Mouse (Mus musculus): ENCODE results near the gene Klhl20.

- TF ChIP-seq CTCF (IDR thresholded peaks at IDR 0.05; ENCODE audit: low read depth, low read length), result no peak
- TF ChIP-seq EP300 (IDR thresholded peaks at IDR 0.05; ENCODE audit: insufficient read depth, low read depth, low read length), result no peak
- TF ChIP-seq POLR2A (IDR thresholded peaks at IDR 0.05; ENCODE audit: insufficient read depth, low read length), result no peak
Measured at GRCm38 (mm10) chr1:161139496-161139895, 8.2 kb upstream of the Klhl20 start.

Data from ES-Bruce4 (cell line).